Mouse (Mus musculus) 416B (cell line): Measurements from ENCODE around the gene Olfr91.
"Not testable (repeated sequence)": the region's sequence is repeated elsewhere in the genome, so short reads cannot be mapped to it uniquely, and the experiment has no call there.

Experiments
- DNase-seq: peaks from one replicate; pipeline ENCODE4 v3.0.0; 2011; ENCODE audit warnings: low read depth

Gene Olfr91

GRCm38 (mm10) chr17:37098178-37098577, at the start of gene Olfr91:
TSS of gene Olfr91 (minus strand) at chr17:37098278.
- no peak for DNase-seq

- DNase-seq, result not testable (repeated sequence)
Observed at GRCm38 (mm10) chr17:37131366-37131765, 33.3 kb upstream of the Olfr91 start.

- no peak for DNase-seq
Observed at GRCm38 (mm10) chr17:37119988-37120387, 21.9 kb upstream of the Olfr91 start, which contains the start of gene Olfr92. TSS of gene Olfr92 (minus strand) at chr17:37120088.

- no peak for DNase-seq
Observed at GRCm38 (mm10) chr17:37093289-37093688, 4.8 kb downstream of the Olfr91 start.

- no peak for DNase-seq
Observed at GRCm38 (mm10) chr17:37092198-37092597, 5.9 kb downstream of the Olfr91 start.

GRCm38 (mm10) chr17:37088399-37088798, 9.7 kb downstream of the Olfr91 start, which contains the start of gene Olfr90:
TSS of gene Olfr90 (minus strand) at chr17:37088499.
- DNase-seq, result no peak

- DNase-seq, result no peak
Observed at GRCm38 (mm10) chr17:37085545-37085944, 12.5 kb downstream of the Olfr91 start.

GRCm38 (mm10) chr17:37084632-37085031, 13.4 kb downstream of the Olfr91 start:
- peak; percentile 11 for DNase-seq

GRCm38 (mm10) chr17:37083327-37083726, 14.8 kb downstream of the Olfr91 start:
- DNase-seq, result peak; percentile 71

- no peak for DNase-seq
Observed at GRCm38 (mm10) chr17:37081659-37082058, 16.4 kb downstream of the Olfr91 start.

GRCm38 (mm10) chr17:37080119-37080518, 18.0 kb downstream of the Olfr91 start:
- no peak for DNase-seq

- DNase-seq, result no peak
Observed at GRCm38 (mm10) chr17:37078990-37079389, 19.1 kb downstream of the Olfr91 start.

- DNase-seq, result no peak
Observed at GRCm38 (mm10) chr17:37078193-37078592, 19.9 kb downstream of the Olfr91 start.

- no peak for DNase-seq
Observed at GRCm38 (mm10) chr17:37075766-37076165, 22.3 kb downstream of the Olfr91 start.

GRCm38 (mm10) chr17:37075181-37075580, 22.9 kb downstream of the Olfr91 start:
- DNase-seq, result no peak

GRCm38 (mm10) chr17:37072730-37073276, 25.3 kb downstream of the Olfr91 start:
- DNase-seq, result no peak

GRCm38 (mm10) chr17:37072080-37072729, 25.9 kb downstream of the Olfr91 start:
- no peak for DNase-seq

- DNase-seq, result no peak
Observed at GRCm38 (mm10) chr17:37070121-37070520, 28.0 kb downstream of the Olfr91 start.

- no peak for DNase-seq
Observed at GRCm38 (mm10) chr17:37067861-37068260, 30.2 kb downstream of the Olfr91 start.

GRCm38 (mm10) chr17:37065993-37066392, 32.1 kb downstream of the Olfr91 start:
- DNase-seq, result peak; percentile 11

GRCm38 (mm10) chr17:37063686-37064495, 34.2 kb downstream of the Olfr91 start:
- no peak for DNase-seq

GRCm38 (mm10) chr17:37063063-37063462, 35.0 kb downstream of the Olfr91 start:
- DNase-seq, result no peak

GRCm38 (mm10) chr17:37062101-37062641, 35.9 kb downstream of the Olfr91 start:
- DNase-seq, result no peak
